Mouse (Mus musculus) CD4-positive, CD25-positive, alpha-beta regulatory T cell, adult 4 months (primary cell): Measurements from ENCODE around the gene Tgm2. TPM values are rescaled to one million over a fixed set of nuclear protein-coding genes. Genes with fewer than 3 reads are reported as not detected.

Source experiments
- ATAC-seq: one replicate; pipeline ENCODE4 v1.8.0; 2017
- polyA plus RNA-seq, 2 experiments: library from polyadenylated mRNA; unstranded; fragments of 100-300 nt; shearing (Covaris generic); gene quantifications; one replicate each; pipeline ENCODE4 v1.2.1; 2017

Tgm2 gene
- polyA plus RNA-seq, 2 experiments from 2014 or later = 3.1 to 4.4 TPM

DNA sequence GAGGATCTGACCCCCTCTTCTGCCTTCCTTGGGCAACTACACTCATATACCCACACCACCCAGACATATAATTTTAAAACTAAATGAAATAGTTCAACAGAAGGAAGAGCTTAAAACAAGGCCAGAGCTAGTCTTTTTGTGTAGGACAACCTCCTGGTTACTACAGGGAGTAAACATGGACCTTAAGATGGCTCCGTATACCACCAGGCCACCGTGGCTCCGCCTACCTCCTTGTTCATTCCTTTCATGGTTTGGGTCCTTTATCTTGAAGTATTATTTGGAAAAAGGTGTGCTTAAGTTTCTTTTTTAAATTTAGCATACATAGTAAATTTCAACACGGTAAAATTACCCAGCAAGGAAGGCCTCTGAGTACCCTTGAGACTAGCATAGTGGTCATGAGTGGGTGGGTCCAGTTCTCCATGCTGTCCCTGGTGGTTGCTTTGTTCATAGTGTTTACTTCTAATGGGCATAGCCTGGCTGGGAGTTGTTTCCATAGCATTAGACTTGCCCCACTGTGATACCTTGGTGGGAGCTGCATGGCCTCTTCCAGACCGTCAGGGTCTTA, 78.9 kb downstream of the Tgm2 start:
- ATAC-seq = no peak

DNA sequence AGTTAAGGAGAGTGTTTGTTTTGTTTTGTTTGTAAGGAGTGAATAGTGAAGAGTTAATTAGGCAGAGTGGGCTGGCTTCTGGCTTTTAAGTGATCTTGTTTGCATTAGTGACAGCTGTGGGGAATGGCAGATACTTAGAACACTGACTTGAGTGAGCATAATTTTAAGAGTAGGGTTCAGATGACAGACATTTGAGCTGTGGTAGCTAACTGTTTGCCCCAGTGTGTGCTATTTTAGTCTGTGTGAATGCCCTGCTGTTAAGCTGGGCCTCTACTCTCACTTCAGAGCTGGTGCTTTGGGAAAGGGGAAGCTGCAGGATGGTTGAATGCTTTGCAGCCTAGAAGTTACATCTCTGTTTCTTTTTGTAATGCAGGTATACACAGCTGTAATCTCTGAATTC, 79.8 kb downstream of the Tgm2 start:
- ATAC-seq = no peak

Other genes with a start within 250 kb of the Tgm2 start
- gene Vstm2l, start 231.8 kb downstream of the Tgm2 start, polyA plus RNA-seq = not detected
- 10 to 100 TPM; 23.4 to 37.0 TPM for gene Tti1, start 118.0 kb downstream of the Tgm2 start, polyA plus RNA-seq
- gene Rprd1b, start 117.9 kb downstream of the Tgm2 start, polyA plus RNA-seq = 10 to 100 TPM; 23.2 to 24.7 TPM
- gene D630003M21Rik, start 82.8 kb upstream of the Tgm2 start, polyA plus RNA-seq = not detected
- gene Bpi, start 111.7 kb upstream of the Tgm2 start, polyA plus RNA-seq = not detected
- 1 to 10 TPM in 1 of 2 experiments, not detected in 1; 1.3 TPM for gene Lbp, start 160.1 kb upstream of the Tgm2 start, polyA plus RNA-seq
- gene Snhg11, start 229.2 kb upstream of the Tgm2 start, polyA plus RNA-seq = under 1 TPM in 1 of 2 experiments, not detected in 1; 0.09 TPM